Mouse (Mus musculus): Measurements from ENCODE around the gene Wfdc12. TPM values are rescaled to one million over a fixed set of nuclear protein-coding genes. Genes with fewer than 3 reads are reported as not detected.
"Not testable (repeated sequence)": the region's sequence is repeated elsewhere in the genome, so short reads cannot be mapped to it uniquely, and the experiment has no call there.

Gene Wfdc12
- polyA plus RNA-seq (2016; fragmentation: Nextera tagmentation; extraction: Ambion mirVana) = not detected in 2 replicates

- Histone ChIP-seq H3K4me2 (replicated peaks) (no peak within 1 kb of the TSS), H3K27ac (no peak within 1 kb of the TSS), H3K9ac (no peak within 1 kb of the TSS), H3K36me3 (no peaks in the 10 kb centered on the region), H3K27me3 (replicated peaks) (no peaks in the 10 kb centered on the region), H3K4me1 (no peaks in the 10 kb centered on the region), H3K4me3 (no peak within 1 kb of the TSS), H3K9me3 (no peaks in the 10 kb centered on the region)
- no peak for ATAC-seq (ENCODE audit: low FRiP score, low read depth)
- WGBS = 89% methylated on average over 6 of the region's 6 CpGs
Measured at GRCm38 (mm10) chr2:164190576-164190975, at the start of gene Wfdc12. Wfdc12 (minus strand) TSS chr2:164190608.

GRCm38 (mm10) chr2:164238366-164238765, 48.0 kb upstream of the Wfdc12 start, which contains the start of gene Svs2:
Svs2 (minus strand) TSS chr2:164238466.
- no peaks in the 10 kb centered on the region for H3K36me3 ChIP-seq
- H3K27me3 ChIP-seq (replicated peaks) = no peaks in the 10 kb centered on the region
- ATAC-seq (ENCODE audit: low FRiP score, low read depth) = no peak
- H3K4me3 ChIP-seq = no peak within 1 kb of the TSS
- no peaks in the 10 kb centered on the region for H3K9me3 ChIP-seq
- H3K27ac ChIP-seq = no peak within 1 kb of the TSS
- no peak within 1 kb of the TSS for H3K4me2 ChIP-seq (replicated peaks)
- no peaks in the 10 kb centered on the region for H3K4me1 ChIP-seq
- no peak within 1 kb of the TSS for H3K9ac ChIP-seq
- WGBS = 84% methylated on average over 3 of the region's 3 CpGs

- Histone ChIP-seq H3K9ac (no peak overlapping the region), H3K4me3 (no peak overlapping the region), H3K4me2 (replicated peaks) (no peak overlapping the region), H3K27ac (no peak overlapping the region), H3K36me3 (no peaks in the 10 kb centered on the region), H3K27me3 (replicated peaks) (no peaks in the 10 kb centered on the region), H3K4me1 (no peaks in the 10 kb centered on the region), H3K9me3 (no peaks in the 10 kb centered on the region)
- WGBS = 90% methylated on average over 8 of the region's 8 CpGs
- ATAC-seq (ENCODE audit: low FRiP score, low read depth) = no peak
Measured at GRCm38 (mm10) chr2:164232671-164233070, 42.3 kb upstream of the Wfdc12 start.

DNA sequence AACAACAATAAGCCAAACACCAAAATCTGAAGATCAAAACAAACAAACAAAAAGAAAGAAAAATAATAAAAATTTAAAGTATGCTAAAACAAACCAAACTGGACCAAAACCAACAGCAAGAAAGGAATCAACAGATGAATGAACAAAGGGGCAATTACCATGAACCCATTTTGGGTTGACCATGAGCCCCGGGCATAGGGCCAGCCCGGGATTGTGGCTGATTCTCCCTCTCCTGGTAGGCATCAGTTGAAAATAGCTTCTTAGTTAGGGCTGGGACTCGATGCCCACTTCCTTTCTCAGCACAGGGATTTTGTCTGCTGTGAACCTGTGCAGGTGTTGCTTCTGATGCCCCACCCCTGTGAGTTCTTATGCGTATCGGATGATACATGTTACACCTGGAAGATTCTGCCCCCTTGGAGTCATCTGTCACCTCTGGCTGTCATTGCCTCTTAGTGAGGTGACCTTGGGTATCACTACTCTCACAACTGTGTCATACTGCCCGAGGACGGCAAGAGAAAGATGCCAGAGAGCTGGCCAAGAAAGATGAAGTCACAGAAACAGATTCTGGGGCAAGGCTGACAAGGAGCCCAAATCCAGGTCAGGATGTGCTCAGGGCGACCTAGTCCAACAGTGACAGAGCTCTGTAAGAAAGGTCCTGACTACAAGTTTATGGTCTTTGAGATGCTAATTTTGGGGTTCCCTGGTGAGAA, 38.1 kb upstream of the Wfdc12 start:
- Histone ChIP-seq H3K36me3 (no peaks in the 10 kb centered on the region), H3K4me1 (no peaks in the 10 kb centered on the region), H3K27ac (no peak overlapping the region), H3K9me3 (no peaks in the 10 kb centered on the region), H3K27me3 (replicated peaks) (no peaks in the 10 kb centered on the region), H3K4me2 (replicated peaks) (no peak overlapping the region), H3K4me3 (no peak overlapping the region), H3K9ac (no peak overlapping the region)
- WGBS = 89% methylated on average over 8 of the region's 8 CpGs
- no peak for ATAC-seq (ENCODE audit: low FRiP score, low read depth)

GRCm38 (mm10) chr2:164221522-164221921, 31.1 kb upstream of the Wfdc12 start, which contains the start of gene Wfdc15b:
Wfdc15b (minus strand) TSS chr2:164221660.
- Histone ChIP-seq H3K9ac (no peak within 1 kb of the TSS), H3K4me1 (no peaks in the 10 kb centered on the region), H3K27ac (no peak within 1 kb of the TSS), H3K36me3 (no peaks in the 10 kb centered on the region), H3K9me3 (no peaks in the 10 kb centered on the region), H3K27me3 (replicated peaks) (no peaks in the 10 kb centered on the region), H3K4me2 (replicated peaks) (no peak within 1 kb of the TSS), H3K4me3 (no peak within 1 kb of the TSS)
- no peak for ATAC-seq (ENCODE audit: low FRiP score, low read depth)
- WGBS = 84% methylated on average over 11 of the region's 11 CpGs

DNA sequence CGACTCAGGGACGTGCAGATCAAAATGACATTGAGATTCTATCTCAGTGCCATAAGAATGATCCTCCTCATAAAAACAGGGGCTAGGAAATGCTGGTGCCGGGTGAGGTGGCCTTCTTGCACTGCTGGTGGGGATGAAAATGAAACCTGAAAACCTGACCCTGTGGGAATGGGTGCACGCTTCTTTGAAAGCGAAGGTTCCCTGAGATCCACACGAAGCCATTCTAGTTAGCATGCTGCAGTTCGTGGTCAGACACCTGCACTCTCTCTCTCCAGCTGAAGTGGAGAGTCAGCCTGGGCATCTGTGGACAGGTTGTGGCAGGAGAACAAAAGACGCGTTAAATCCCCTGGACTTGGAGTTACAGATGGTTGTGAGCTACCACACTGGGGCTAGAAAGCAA, 28.9 kb upstream of the Wfdc12 start:
- Histone ChIP-seq H3K27me3 (replicated peaks) (no peaks in the 10 kb centered on the region), H3K4me2 (replicated peaks) (no peak overlapping the region), H3K4me1 (no peaks in the 10 kb centered on the region), H3K4me3 (no peak overlapping the region), H3K9me3 (no peaks in the 10 kb centered on the region), H3K27ac (no peak overlapping the region), H3K36me3 (no peaks in the 10 kb centered on the region), H3K9ac (no peak overlapping the region)
- WGBS = 88% methylated on average over 9 of the region's 9 CpGs
- no peak for ATAC-seq (ENCODE audit: low FRiP score, low read depth)

DNA sequence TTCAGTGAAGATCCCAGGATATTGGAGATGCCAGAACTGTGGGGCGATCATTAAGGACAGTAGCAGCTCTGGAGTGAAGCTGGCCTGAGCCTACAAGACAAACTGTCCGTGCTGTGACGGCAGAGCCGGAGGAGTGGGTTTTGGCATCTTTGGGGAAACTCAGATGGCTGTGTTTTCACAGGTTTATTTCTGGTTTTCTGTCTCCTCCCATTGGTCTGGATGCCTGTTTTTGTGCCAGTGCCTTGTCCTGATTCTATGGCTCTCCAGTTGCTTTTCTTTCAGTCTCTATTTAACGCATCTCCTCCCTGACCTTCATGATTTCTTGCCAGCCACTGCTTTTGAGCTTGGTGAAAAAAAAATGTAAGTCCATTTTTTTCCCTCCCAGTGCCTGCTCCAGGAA, 22.3 kb upstream of the Wfdc12 start:
- WGBS = 85% methylated on average over 5 of the region's 5 CpGs
- Histone ChIP-seq H3K4me3 (no peak overlapping the region), H3K36me3 (no peaks in the 10 kb centered on the region), H3K4me2 (replicated peaks) (no peak overlapping the region), H3K9me3 (no peaks in the 10 kb centered on the region), H3K4me1 (no peaks in the 10 kb centered on the region), H3K27ac (no peak overlapping the region), H3K9ac (no peak overlapping the region), H3K27me3 (replicated peaks) (no peaks in the 10 kb centered on the region)
- no peak for ATAC-seq (ENCODE audit: low FRiP score, low read depth)

GRCm38 (mm10) chr2:164210892-164211291, 20.5 kb upstream of the Wfdc12 start:
- no peaks in the 10 kb centered on the region for H3K36me3 ChIP-seq
- no peak overlapping the region for H3K4me3 ChIP-seq
- no peak overlapping the region for H3K9ac ChIP-seq
- ATAC-seq (ENCODE audit: low FRiP score, low read depth) = no peak
- 84% methylated on average over 4 of the region's 4 CpGs for WGBS
- no peaks in the 10 kb centered on the region for H3K9me3 ChIP-seq
- no peak overlapping the region for H3K27ac ChIP-seq
- H3K4me2 ChIP-seq (replicated peaks) = no peak overlapping the region
- no peaks in the 10 kb centered on the region for H3K27me3 ChIP-seq (replicated peaks)
- H3K4me1 ChIP-seq = no peaks in the 10 kb centered on the region

- Histone ChIP-seq H3K4me3 (no peak overlapping the region), H3K4me2 (replicated peaks) (no peak overlapping the region), H3K36me3 (no peaks in the 10 kb centered on the region), H3K27ac (no peak overlapping the region), H3K27me3 (replicated peaks) (no peaks in the 10 kb centered on the region), H3K4me1 (no peaks in the 10 kb centered on the region), H3K9me3 (no peaks in the 10 kb centered on the region), H3K9ac (no peak overlapping the region)
- no peak for ATAC-seq (ENCODE audit: low FRiP score, low read depth)
- 80% methylated on average over 4 of the region's 4 CpGs for WGBS
Measured at GRCm38 (mm10) chr2:164206676-164207075, 16.3 kb upstream of the Wfdc12 start.

GRCm38 (mm10) chr2:164206011-164206410, 15.6 kb upstream of the Wfdc12 start:
- not testable (repeated sequence) for H3K36me3 ChIP-seq; H3K4me3 ChIP-seq; H3K4me2 ChIP-seq (replicated peaks); ATAC-seq (ENCODE audit: low FRiP score, low read depth); H3K9me3 ChIP-seq; H3K9ac ChIP-seq; H3K4me1 ChIP-seq; H3K27ac ChIP-seq; H3K27me3 ChIP-seq (replicated peaks)
- 92% methylated on average over 10 of the region's 10 CpGs for WGBS

DNA sequence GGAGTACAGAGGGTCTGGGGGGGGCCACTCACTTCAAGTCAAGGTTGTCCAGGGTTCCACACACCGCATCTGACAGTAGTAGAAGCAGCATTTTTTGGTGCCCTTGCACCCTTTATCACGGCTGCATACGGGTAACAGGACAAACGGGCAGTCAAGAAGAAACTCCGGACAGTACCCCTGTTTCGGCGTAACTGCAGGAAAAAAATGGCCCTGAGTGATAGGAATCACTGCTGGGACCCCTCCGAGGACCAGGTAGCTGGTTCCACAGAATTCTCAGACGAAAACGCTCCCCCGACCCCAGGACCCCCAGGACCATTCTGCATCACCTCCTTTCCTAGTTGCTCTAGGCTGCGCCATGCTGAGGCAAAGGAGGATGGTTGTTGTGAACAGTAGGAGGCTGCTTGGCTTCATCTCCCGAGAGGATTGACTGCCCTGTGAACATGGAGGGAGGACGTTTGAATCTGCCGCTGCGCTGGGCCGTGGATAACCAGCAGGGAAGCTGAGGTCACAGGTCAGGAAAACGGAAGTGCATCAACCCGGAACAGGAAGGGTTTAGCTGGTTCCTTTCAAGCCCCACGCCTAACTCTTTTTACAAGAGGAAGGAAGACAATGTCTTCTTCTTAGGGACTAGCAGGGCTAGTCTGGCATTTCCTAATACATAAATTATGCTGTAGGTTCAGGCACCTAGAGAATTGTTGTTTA, 9.4 kb upstream of the Wfdc12 start, which contains the start of gene Wfdc15a:
Wfdc15a (minus strand) TSS at position 505 of the 702 bp plus-strand sequence.
- Histone ChIP-seq H3K4me2 (replicated peaks) (no peak within 1 kb of the TSS), H3K9ac (no peak within 1 kb of the TSS), H3K4me3 (no peak within 1 kb of the TSS), H3K9me3 (no peaks in the 10 kb centered on the region), H3K27me3 (replicated peaks) (no peaks in the 10 kb centered on the region), H3K36me3 (no peaks in the 10 kb centered on the region), H3K4me1 (no peaks in the 10 kb centered on the region), H3K27ac (no peak within 1 kb of the TSS)
- 83% methylated on average over 20 of the region's 20 CpGs for WGBS
- ATAC-seq (ENCODE audit: low FRiP score, low read depth) = no peak

DNA sequence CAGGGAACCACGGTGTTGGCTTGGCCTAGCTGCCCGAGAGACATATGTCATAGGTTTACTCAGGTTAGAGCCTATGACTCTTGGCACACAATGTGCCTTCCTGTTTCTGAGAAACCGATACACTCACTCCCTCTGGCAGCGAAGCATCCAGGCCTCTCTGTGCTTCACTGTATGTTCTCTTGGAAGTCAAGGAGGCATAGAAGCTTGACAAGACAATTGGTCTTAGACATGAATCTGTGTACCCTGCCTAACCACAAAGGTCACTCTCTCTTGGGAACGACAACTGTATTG, 6.2 kb upstream of the Wfdc12 start:
- H3K36me3 ChIP-seq = no peaks in the 10 kb centered on the region
- 85% methylated on average over 5 of the region's 5 CpGs for WGBS
- no peak overlapping the region for H3K4me2 ChIP-seq (replicated peaks)
- no peak overlapping the region for H3K4me3 ChIP-seq
- H3K9ac ChIP-seq = no peak overlapping the region
- H3K27me3 ChIP-seq (replicated peaks) = no peaks in the 10 kb centered on the region
- no peak overlapping the region for H3K27ac ChIP-seq
- no peaks in the 10 kb centered on the region for H3K4me1 ChIP-seq
- no peaks in the 10 kb centered on the region for H3K9me3 ChIP-seq
- ATAC-seq (ENCODE audit: low FRiP score, low read depth) = no peak

All from neural tube, embryonic 12.5 days (tissue).